Comparison of ENCODE assay signal across 20 mouse cellular contexts in genomic region chr13:52353437-52353836, GRCm38 (mm10).
A peak's percentile ranks its signal among the peaks of the same experiment; 100 is the strongest.
DNase-seq lines count a peak whose midpoint lies in the region; ATAC-seq and TF ChIP-seq lines count a peak whose summit lies in the region.
"Had no signal": no experiment of that assay in that cellular context is flagged by ENCODE, and none has a peak within 500 bp of the region (broad histone marks: within the 10 kb centered on the region; RNA-seq: fewer than 3 reads in every experiment).

No protein-coding gene starts in this region.

- peak overlapping the region; percentile 24; the same call in 1 of the 2 replicates for H3K27ac ChIP-seq in hindbrain, embryonic 10.5 days
- no peak overlapping the region for H3K27ac ChIP-seq in hindbrain, embryonic 13.5 days
- peak overlapping the region; percentile 9; the same call in 1 of the 2 replicates for H3K27ac ChIP-seq in ES-E14 (ENCODE audit: insufficient read depth, low read depth, low read length, poor library complexity, severe bottlenecking)
- no peak overlapping the region for H3K27ac ChIP-seq in limb, embryonic 10.5 days
- H3K27ac ChIP-seq: embryonic facial prominence, embryonic 10.5 days; embryonic facial prominence, embryonic 12.5 days; forebrain, embryonic 13.5 days; forebrain, embryonic 15.5 days had no signal

- no peak for DNase-seq in hindbrain, embryonic 10.5 days (ENCODE audit: low spot score)
- DNase-seq in ES-E14 (ENCODE audit: low read depth, low spot score): no peak
- peak; percentile 4 for DNase-seq in limb, embryonic 10.5 days (ENCODE audit: low spot score)
- no peak for DNase-seq in ovary, postnatal 14 days (ENCODE audit: low spot score)
- DNase-seq in right cerebral cortex, postnatal 36 days (ENCODE audit: low spot score in 2 of 2): no peak
- DNase-seq: adrenal gland, adult 8-10 months; adrenal gland, postnatal 14 days; adrenal gland, postnatal 36 days; cerebellum, adult 11-12 months; cerebellum, adult 2 months; cerebellum, adult 9-10 months; cerebellum, postnatal 10 days; cerebellum, postnatal 25 days; forebrain, postnatal 0 days had no signal

- no peak for ATAC-seq in hindbrain, embryonic 13.5 days (ENCODE audit: low FRiP score)
- ATAC-seq: activated CD4-positive, CD25-positive, alpha-beta regulatory T cell, adult 4 months; forebrain, embryonic 13.5 days; forebrain, embryonic 15.5 days; forebrain, postnatal 0 days had no signal

- no peak overlapping the region for H3K4me3 ChIP-seq in hindbrain, embryonic 10.5 days
- no peak overlapping the region for H3K4me3 ChIP-seq in hindbrain, embryonic 13.5 days
- H3K4me3 ChIP-seq in ES-E14 (ENCODE audit: insufficient read depth in 1 of 2, low read depth in 1 of 2, low read length in 2 of 2, poor library complexity in 1 of 2, severe bottlenecking in 1 of 2): no peak overlapping the region
- no peak overlapping the region for H3K4me3 ChIP-seq in limb, embryonic 10.5 days
- H3K4me3 ChIP-seq: embryonic facial prominence, embryonic 10.5 days; embryonic facial prominence, embryonic 12.5 days; forebrain, embryonic 13.5 days; forebrain, embryonic 15.5 days had no signal

- H3K4me1 ChIP-seq in hindbrain, embryonic 10.5 days (replicated peaks): peaks cover 5% of the 10 kb centered on the region; the same call in 1 of the 2 replicates
- H3K4me1 ChIP-seq in hindbrain, embryonic 13.5 days (replicated peaks): no peaks in the 10 kb centered on the region
- H3K4me1 ChIP-seq in ES-E14 (ENCODE audit: control insufficient read depth in 2 of 2, insufficient read depth in 2 of 2, low read length in 2 of 2, poor library complexity in 1 of 2): peaks cover 0 to 4% of the 10 kb centered on the region in 2 experiments; a peak in 1 of 4 replicates
- no peaks in the 10 kb centered on the region for H3K4me1 ChIP-seq in limb, embryonic 10.5 days
- H3K4me1 ChIP-seq: embryonic facial prominence, embryonic 10.5 days; embryonic facial prominence, embryonic 12.5 days; forebrain, embryonic 13.5 days; forebrain, embryonic 15.5 days had no signal

- H3K27me3 ChIP-seq in hindbrain, embryonic 10.5 days (ENCODE audit: insufficient read depth, poor library complexity, severe bottlenecking): no peaks in the 10 kb centered on the region
- no peaks in the 10 kb centered on the region for H3K27me3 ChIP-seq in hindbrain, embryonic 13.5 days
- H3K27me3 ChIP-seq in limb, embryonic 10.5 days (ENCODE audit: low read depth, poor library complexity, severe bottlenecking): no peaks in the 10 kb centered on the region
- H3K27me3 ChIP-seq: forebrain, embryonic 13.5 days; forebrain, embryonic 15.5 days had no signal

- no peaks in the 10 kb centered on the region for H3K36me3 ChIP-seq in hindbrain, embryonic 10.5 days
- no peaks in the 10 kb centered on the region for H3K36me3 ChIP-seq in hindbrain, embryonic 13.5 days
- peaks cover 3% of the 10 kb centered on the region; the same call in 1 of the 2 replicates for H3K36me3 ChIP-seq in ES-E14 (ENCODE audit: control insufficient read depth, insufficient read depth, low read length, poor library complexity, severe bottlenecking)
- H3K36me3 ChIP-seq in limb, embryonic 10.5 days: no peaks in the 10 kb centered on the region
- H3K36me3 ChIP-seq: embryonic facial prominence, embryonic 10.5 days; embryonic facial prominence, embryonic 12.5 days; forebrain, embryonic 15.5 days had no signal

- in situ Hi-C loops in ES-E14 (cut with MboI; ENCODE audit: low sequenced_read_pairs in 2 of 2, unreplicated experiment in 2 of 2): no loop called here

- H3K9me3 ChIP-seq in hindbrain, embryonic 10.5 days: peaks cover 8% of the 10 kb centered on the region; the same call in 1 of the 2 replicates
- H3K9me3 ChIP-seq in hindbrain, embryonic 13.5 days: 0 out of 2 replicates have a peak, but pooled peaks cover 5% of the 10 kb centered on the region
- H3K9me3 ChIP-seq in ES-E14 (ENCODE audit: control insufficient read depth, insufficient read depth, low read depth, low read length): peaks cover 8% of the 10 kb centered on the region; the same call in 1 of the 2 replicates
- no peaks in the 10 kb centered on the region for H3K9me3 ChIP-seq in limb, embryonic 10.5 days (replicated peaks)
- H3K9me3 ChIP-seq: embryonic facial prominence, embryonic 12.5 days; forebrain, embryonic 15.5 days had no signal

- H3K9ac ChIP-seq in hindbrain, embryonic 13.5 days: no peak overlapping the region
- H3K9ac ChIP-seq in ES-E14 (ENCODE audit: insufficient read depth, low read depth, low read length, poor library complexity, severe bottlenecking): no peak overlapping the region
- H3K9ac ChIP-seq: embryonic facial prominence, embryonic 12.5 days; forebrain, embryonic 13.5 days; forebrain, embryonic 15.5 days; forebrain, postnatal 0 days had no signal

- H3K4me2 ChIP-seq in hindbrain, embryonic 13.5 days: no peak overlapping the region
- H3K4me2 ChIP-seq: embryonic facial prominence, embryonic 12.5 days; forebrain, embryonic 13.5 days; forebrain, embryonic 15.5 days had no signal

- WGBS in hindbrain, embryonic 10.5 days: 69% methylated on average over 3 of the region's 3 CpGs
- WGBS in hindbrain, embryonic 13.5 days: 55% methylated on average over 3 of the region's 3 CpGs
- whole genome bisulfite sequencing in limb, embryonic 10.5 days: 91% methylated on average over 3 of the region's 3 CpGs

TF ChIP-seq in ES-E14, 5 proteins besides CTCF, POLR2A, EP300 and RAD21:
- TF ChIP-seq HCFC1 (IDR thresholded peaks at IDR 0.05; ENCODE audit: borderline replicate concordance, insufficient read depth, low read length): no peak
- TF ChIP-seq ZNF384 (IDR thresholded peaks at IDR 0.05; ENCODE audit: low read depth, low read length): peak; percentile 92; the same call in 1 of the 2 replicates
TF ChIP-seq in ES-E14: peak in this region for 1.

Comparison
In these comparisons a context has a peak if more than half of its experiments do, and no peak if none do; other contexts are left out.
1. H3K27ac ChIP-seq: peak in hindbrain, embryonic 10.5 days (single experiment) and ES-E14 (single experiment); none in hindbrain, embryonic 13.5 days (single experiment) and limb, embryonic 10.5 days (single experiment).